Comparison of ENCODE assay signal across 20 mouse cellular contexts in the genomic region with DNA sequence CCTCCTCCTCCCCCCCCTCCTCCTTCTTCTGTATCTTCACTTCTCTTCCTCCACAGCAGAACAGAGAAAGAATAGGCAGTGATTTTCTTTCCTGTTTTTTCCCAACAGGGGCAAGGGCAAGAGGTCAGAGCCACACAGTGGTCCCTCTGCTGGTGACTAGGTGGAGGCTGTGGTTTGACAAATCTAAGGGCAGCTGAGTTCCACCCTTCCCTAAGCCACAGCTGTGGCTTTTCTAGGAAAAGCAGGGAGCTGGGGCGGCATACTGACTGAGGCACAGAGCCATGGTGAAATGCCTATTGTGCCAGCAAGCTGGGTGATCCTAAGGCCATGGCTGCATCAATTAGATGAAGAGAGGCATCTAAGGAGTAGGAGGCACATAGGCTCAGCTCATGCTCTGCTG.
DNase-seq lines count a peak whose midpoint lies in the region; ATAC-seq and TF ChIP-seq lines count a peak whose summit lies in the region.
"Had no signal": no experiment of that assay in that cellular context is flagged by ENCODE, and none has a peak within 500 bp of the region (broad histone marks: within the 10 kb centered on the region; RNA-seq: fewer than 3 reads in every experiment).

No protein-coding gene starts in this region.

- no peaks in the 10 kb centered on the region for H3K9me3 ChIP-seq in forebrain, embryonic 10.5 days
- no peaks in the 10 kb centered on the region for H3K9me3 ChIP-seq in forebrain, embryonic 15.5 days
- 0 out of 2 replicates have a peak, but pooled peaks cover 3% of the 10 kb centered on the region for H3K9me3 ChIP-seq in kidney, postnatal 0 days (replicated peaks; ENCODE audit: low read length)
- peaks cover 5% of the 10 kb centered on the region for H3K9me3 ChIP-seq in CH12.LX (replicated peaks; ENCODE audit: low read length)
- H3K9me3 ChIP-seq in embryonic facial prominence, embryonic 15.5 days (replicated peaks), result no peaks in the 10 kb centered on the region
- H3K9me3 ChIP-seq: heart, embryonic 10.5 days; liver, embryonic 13.5 days; midbrain, embryonic 13.5 days; neural tube, embryonic 15.5 days had no signal

- peak overlapping the region; percentile 44; the same call in 1 of the 2 replicates for H3K27ac ChIP-seq in forebrain, embryonic 10.5 days
- no peak overlapping the region for H3K27ac ChIP-seq in forebrain, embryonic 15.5 days (replicated peaks)
- H3K27ac ChIP-seq in kidney, postnatal 0 days, result no peak overlapping the region
- H3K27ac ChIP-seq in CH12.LX (ENCODE audit: insufficient read depth, low read depth), result no peak overlapping the region
- H3K27ac ChIP-seq in embryonic facial prominence, embryonic 15.5 days (replicated peaks), result no peak overlapping the region
- H3K27ac ChIP-seq: heart, embryonic 10.5 days; hindbrain, embryonic 12.5 days; liver, embryonic 13.5 days; midbrain, embryonic 13.5 days; neural tube, embryonic 15.5 days had no signal

- no peak overlapping the region for H3K4me2 ChIP-seq in forebrain, embryonic 15.5 days (replicated peaks)
- H3K4me2 ChIP-seq in kidney, postnatal 0 days (ENCODE audit: low read length), result no peak overlapping the region
- H3K4me2 ChIP-seq in CH12.LX (ENCODE audit: insufficient read depth, low read depth, poor library complexity, severe bottlenecking), result no peak overlapping the region
- H3K4me2 ChIP-seq in embryonic facial prominence, embryonic 15.5 days (replicated peaks), result no peak overlapping the region
- H3K4me2 ChIP-seq: hindbrain, embryonic 12.5 days; liver, embryonic 13.5 days; midbrain, embryonic 13.5 days; neural tube, embryonic 15.5 days had no signal

- DNase-seq in forebrain, embryonic 10.5 days (ENCODE audit: extremely low spot score, low spot score), result no peak
- DNase-seq in kidney, postnatal 0 days (ENCODE audit: low spot score), result no peak
- no peak for DNase-seq in kidney, adult 18-20 months
- DNase-seq in CH12.LX (ENCODE audit: extremely low read depth), result no peak
- DNase-seq in frontal cortex, postnatal 25 days (ENCODE audit: low spot score in 2 of 2), result no peak
- DNase-seq: adrenal gland, postnatal 14 days; cerebellum, adult 9-11 months; gastrocnemius, postnatal 36 days; heart, postnatal 14 days; left cerebral cortex, postnatal 4 days; liver, embryonic 13.5 days; thymus, postnatal 25 days had no signal

- 0 out of 2 replicates have a peak, but pooled peaks cover 4% of the 10 kb centered on the region for H3K36me3 ChIP-seq in forebrain, embryonic 10.5 days (replicated peaks)
- no peaks in the 10 kb centered on the region for H3K36me3 ChIP-seq in forebrain, embryonic 15.5 days
- no peaks in the 10 kb centered on the region for H3K36me3 ChIP-seq in kidney, postnatal 0 days (ENCODE audit: insufficient read depth, low read length)
- H3K36me3 ChIP-seq in CH12.LX (replicated peaks in 1 of 2; ENCODE audit: control insufficient read depth in 1 of 2, insufficient read depth in 1 of 2, low read length in 1 of 2), result peaks cover 2 to 54% of the 10 kb centered on the region in 2 experiments
- H3K36me3 ChIP-seq in embryonic facial prominence, embryonic 15.5 days, result no peaks in the 10 kb centered on the region
- H3K36me3 ChIP-seq: heart, embryonic 10.5 days; hindbrain, embryonic 12.5 days; liver, embryonic 13.5 days; midbrain, embryonic 13.5 days; neural tube, embryonic 15.5 days had no signal

- no peaks in the 10 kb centered on the region for H3K27me3 ChIP-seq in forebrain, embryonic 10.5 days (ENCODE audit: poor library complexity, severe bottlenecking)
- no peaks in the 10 kb centered on the region for H3K27me3 ChIP-seq in forebrain, embryonic 15.5 days
- no peaks in the 10 kb centered on the region for H3K27me3 ChIP-seq in kidney, postnatal 0 days (ENCODE audit: insufficient read depth, low read length)
- H3K27me3 ChIP-seq in CH12.LX (replicated peaks), result no peaks in the 10 kb centered on the region
- no peaks in the 10 kb centered on the region for H3K27me3 ChIP-seq in embryonic facial prominence, embryonic 15.5 days
- H3K27me3 ChIP-seq: hindbrain, embryonic 12.5 days; liver, embryonic 13.5 days; midbrain, embryonic 13.5 days; neural tube, embryonic 15.5 days; Patski had no signal

- ATAC-seq in forebrain, embryonic 15.5 days (replicated peaks), result no peak
- ATAC-seq in kidney, postnatal 0 days (replicated peaks; ENCODE audit: low FRiP score, low read depth), result no peak
- ATAC-seq in embryonic facial prominence, embryonic 15.5 days (ENCODE audit: insufficient number of reproducible peaks, low FRiP score, low TSS enrichment, low read depth), result 0 out of 2 replicates have a peak, but pooled peaks have one; percentile 36
- ATAC-seq: activated CD4-positive, CD25-positive, alpha-beta regulatory T cell, adult 4 months; midbrain, embryonic 13.5 days; Patski had no signal

- in situ Hi-C loops in CH12.LX (cut with MboI; ENCODE audit: low pct_ligation_motif_present, low pct_unique_long_range_greater_than_20kb, low sequenced_read_pairs), result no loop called here

- no peak for TF ChIP-seq POLR2A in CH12.LX (IDR thresholded peaks at IDR 0.05; ENCODE audit: low read depth, low read length)

- TF ChIP-seq RAD21 in CH12.LX (IDR thresholded peaks at IDR 0.05; ENCODE audit: low read depth, low read length), result peak; percentile 15

- peak; percentile 17; the same call in 1 of the 2 replicates for TF ChIP-seq CTCF in kidney, postnatal 0 days (IDR thresholded peaks at IDR 0.05; ENCODE audit: low read depth)
- TF ChIP-seq CTCF in CH12.LX (conservative IDR thresholded peaks at IDR 0.05 in 1 of 2, IDR thresholded peaks at IDR 0.05 in 1 of 2; ENCODE audit: low read depth in 2 of 2, low read length in 2 of 2), result peak in 1 of 2 experiments; percentile 39; a peak in 2 of 4 replicates

- WGBS in forebrain, embryonic 10.5 days, result 67% methylated on average over 1 of the region's 1 CpGs
- WGBS in forebrain, embryonic 15.5 days, result 74% methylated on average over 1 of the region's 1 CpGs
- 67% methylated on average over 1 of the region's 1 CpGs for WGBS in kidney, postnatal 0 days
- 62% methylated on average over 1 of the region's 1 CpGs for WGBS in embryonic facial prominence, embryonic 15.5 days

- no peak overlapping the region for H3K9ac ChIP-seq in forebrain, embryonic 15.5 days (replicated peaks)
- H3K9ac ChIP-seq in kidney, postnatal 0 days (ENCODE audit: low read depth, low read length), result no peak overlapping the region
- H3K9ac ChIP-seq in CH12.LX (ENCODE audit: insufficient read depth, low read depth), result no peak overlapping the region
- H3K9ac ChIP-seq in embryonic facial prominence, embryonic 15.5 days, result no peak overlapping the region
- H3K9ac ChIP-seq: hindbrain, embryonic 12.5 days; liver, embryonic 13.5 days; midbrain, embryonic 13.5 days; neural tube, embryonic 15.5 days had no signal

- dilution Hi-C loops in CH12.LX (cut with MboI; ENCODE audit: extremely low pct_ligation_motif_present, extremely low pct_unique_long_range_greater_than_20kb, low sequenced_read_pairs), result no loop called here

- no peak for TF ChIP-seq EP300 in CH12.LX (IDR thresholded peaks at IDR 0.05; ENCODE audit: low read length)

- H3K79me2 ChIP-seq in CH12.LX (replicated peaks; ENCODE audit: control insufficient read depth, extremely low read depth, insufficient read depth, poor library complexity, severe bottlenecking), result no peaks in the 10 kb centered on the region

- H3K4me1 ChIP-seq in forebrain, embryonic 10.5 days, result peaks cover 19% of the 10 kb centered on the region
- no peaks in the 10 kb centered on the region for H3K4me1 ChIP-seq in forebrain, embryonic 15.5 days
- H3K4me1 ChIP-seq in kidney, postnatal 0 days (replicated peaks; ENCODE audit: insufficient read depth, low read length), result no peaks in the 10 kb centered on the region; the same call in 1 of the 2 replicates
- peaks cover 17 to 52% of the 10 kb centered on the region in 2 experiments for H3K4me1 ChIP-seq in CH12.LX (ENCODE audit: control insufficient read depth in 1 of 2, insufficient read depth in 2 of 2)
- H3K4me1 ChIP-seq in embryonic facial prominence, embryonic 15.5 days, result peaks cover 12% of the 10 kb centered on the region; the same call in 1 of the 2 replicates
- H3K4me1 ChIP-seq: midbrain, embryonic 13.5 days; neural tube, embryonic 15.5 days had no signal

- no peak overlapping the region for H3K4me3 ChIP-seq in forebrain, embryonic 10.5 days
- H3K4me3 ChIP-seq in forebrain, embryonic 15.5 days, result no peak overlapping the region
- H3K4me3 ChIP-seq in kidney, postnatal 0 days (replicated peaks; ENCODE audit: low read depth, low read length), result no peak overlapping the region
- H3K4me3 ChIP-seq in CH12.LX (replicated peaks in 1 of 3; ENCODE audit: low read depth in 2 of 3, low read length in 2 of 3, poor library complexity in 1 of 3), result no peak overlapping the region
- H3K4me3 ChIP-seq in embryonic facial prominence, embryonic 15.5 days (replicated peaks), result no peak overlapping the region
- H3K4me3 ChIP-seq: heart, embryonic 10.5 days; hindbrain, embryonic 12.5 days; liver, embryonic 13.5 days; midbrain, embryonic 13.5 days; neural tube, embryonic 15.5 days had no signal

TF ChIP-seq in CH12.LX, 34 proteins besides CTCF, POLR2A, EP300 and RAD21:
- TF ChIP-seq SMC3 (IDR thresholded peaks at IDR 0.05; ENCODE audit: low read depth, low read length), result peak; percentile 43
- no peak for TF ChIP-seq CHD1 (IDR thresholded peaks at IDR 0.05; ENCODE audit: low read depth, low read length)
- TF ChIP-seq SIN3A (IDR thresholded peaks at IDR 0.05; ENCODE audit: low read length), result no peak
- no peak for TF ChIP-seq TCF12 (IDR thresholded peaks at IDR 0.05; ENCODE audit: low read depth, low read length)
TF ChIP-seq in CH12.LX: peak in this region for 1.
